Mouse (Mus musculus): ENCODE results near the gene Ppp1r12b. TPM values are rescaled to one million over a fixed set of nuclear protein-coding genes. Genes with fewer than 3 reads are reported as not detected.
"Not testable (repeated sequence)": the region's sequence is repeated elsewhere in the genome, so short reads cannot be mapped to it uniquely, and the experiment has no call there.

Ppp1r12b gene
- polyA plus RNA-seq, 1 experiment from 2014 or later: 9.4 TPM

DNA sequence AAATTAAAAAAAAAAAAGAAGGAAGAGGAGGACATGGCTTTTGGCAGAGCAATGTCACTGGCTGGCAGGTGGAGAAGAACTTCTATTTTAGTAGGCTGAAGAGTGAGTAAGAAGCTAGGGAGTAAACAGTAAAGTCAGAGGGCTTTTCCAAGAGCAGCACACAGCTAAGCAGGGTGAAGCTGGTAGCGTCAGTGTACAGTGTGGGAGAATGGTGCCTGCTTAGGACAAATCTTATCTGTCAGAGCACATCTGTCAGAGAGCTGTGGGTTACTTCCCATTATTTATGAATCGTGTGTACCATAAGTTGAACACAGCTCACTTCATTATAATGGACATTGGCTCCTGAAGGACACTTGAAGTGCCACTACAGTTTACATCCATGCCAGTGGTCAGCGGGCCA, 102.9 kb downstream of the Ppp1r12b start:
- DNase-seq (ENCODE audit: low spot score) (no peak), ATAC-seq (no peak)
- Histone ChIP-seq H3K27ac (ENCODE audit: low read depth, low read length) (no peak overlapping the region), H3K27me3 (replicated peaks; ENCODE audit: control insufficient read depth, insufficient read depth, low read length) (no peaks in the 10 kb centered on the region), H3K9me3 (replicated peaks; ENCODE audit: control insufficient read depth, low read length) (no peaks in the 10 kb centered on the region), H3K36me3 (ENCODE audit: control insufficient read depth, insufficient read depth, low read length) (peaks cover 2% of the 10 kb centered on the region; the same call in 1 of the 2 replicates), H3K4me2 (ENCODE audit: low read length) (no peak overlapping the region), H3K4me3 (ENCODE audit: low read depth, low read length) (no peak overlapping the region), H3K9ac (ENCODE audit: low read length) (no peak overlapping the region), H3K4me1 (ENCODE audit: control insufficient read depth, insufficient read depth, low read length) (no peaks in the 10 kb centered on the region)
- 97% methylated on average over 3 of the region's 3 CpGs for WGBS

- Histone ChIP-seq H3K4me1 (ENCODE audit: control insufficient read depth, insufficient read depth, low read length) (no peaks in the 10 kb centered on the region), H3K27ac (ENCODE audit: low read depth, low read length) (no peak overlapping the region), H3K36me3 (ENCODE audit: control insufficient read depth, insufficient read depth, low read length) (no peaks in the 10 kb centered on the region; the same call in 1 of the 2 replicates), H3K4me3 (ENCODE audit: low read depth, low read length) (no peak overlapping the region), H3K27me3 (replicated peaks; ENCODE audit: control insufficient read depth, insufficient read depth, low read length) (no peaks in the 10 kb centered on the region), H3K9ac (ENCODE audit: low read length) (no peak overlapping the region), H3K4me2 (ENCODE audit: low read length) (no peak overlapping the region), H3K9me3 (replicated peaks; ENCODE audit: control insufficient read depth, low read length) (no peaks in the 10 kb centered on the region)
- 87% methylated on average over 5 of the region's 5 CpGs for WGBS
- no peak for ATAC-seq
- DNase-seq (ENCODE audit: low spot score): no peak
Measured at GRCm38 (mm10) chr1:134851211-134851610, 104.5 kb downstream of the Ppp1r12b start.

DNA sequence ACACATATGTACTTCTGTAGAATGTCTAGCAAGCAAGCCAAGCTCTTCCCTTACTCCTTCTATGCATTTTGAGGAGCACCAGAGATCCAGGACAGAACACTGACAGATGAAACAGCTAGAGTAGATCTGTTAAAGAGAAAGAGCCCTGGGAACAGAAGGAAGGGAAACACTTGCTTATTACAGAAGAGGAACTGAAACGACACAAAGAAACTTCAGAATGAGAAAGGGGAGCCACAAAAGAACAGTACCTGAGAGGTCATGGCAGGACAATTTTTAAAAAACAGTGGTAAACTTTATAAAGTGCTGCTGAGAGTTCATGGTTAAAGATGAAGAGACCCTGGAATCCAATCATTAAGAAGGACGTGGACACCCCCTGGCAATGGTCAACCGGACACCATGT, 105.4 kb downstream of the Ppp1r12b start:
- 90% methylated on average over 3 of the region's 3 CpGs for WGBS
- H3K27ac ChIP-seq (ENCODE audit: low read depth, low read length): no peak overlapping the region
- no peak overlapping the region for H3K4me2 ChIP-seq (ENCODE audit: low read length)
- no peaks in the 10 kb centered on the region; the same call in 1 of the 2 replicates for H3K36me3 ChIP-seq (ENCODE audit: control insufficient read depth, insufficient read depth, low read length)
- H3K27me3 ChIP-seq (replicated peaks; ENCODE audit: control insufficient read depth, insufficient read depth, low read length): no peaks in the 10 kb centered on the region
- DNase-seq (ENCODE audit: low spot score) (no peak), ATAC-seq (no peak)
- no peak overlapping the region for H3K4me3 ChIP-seq (ENCODE audit: low read depth, low read length)
- H3K9ac ChIP-seq (ENCODE audit: low read length): no peak overlapping the region
- no peaks in the 10 kb centered on the region for H3K9me3 ChIP-seq (replicated peaks; ENCODE audit: control insufficient read depth, low read length)
- no peaks in the 10 kb centered on the region for H3K4me1 ChIP-seq (ENCODE audit: control insufficient read depth, insufficient read depth, low read length)

DNA sequence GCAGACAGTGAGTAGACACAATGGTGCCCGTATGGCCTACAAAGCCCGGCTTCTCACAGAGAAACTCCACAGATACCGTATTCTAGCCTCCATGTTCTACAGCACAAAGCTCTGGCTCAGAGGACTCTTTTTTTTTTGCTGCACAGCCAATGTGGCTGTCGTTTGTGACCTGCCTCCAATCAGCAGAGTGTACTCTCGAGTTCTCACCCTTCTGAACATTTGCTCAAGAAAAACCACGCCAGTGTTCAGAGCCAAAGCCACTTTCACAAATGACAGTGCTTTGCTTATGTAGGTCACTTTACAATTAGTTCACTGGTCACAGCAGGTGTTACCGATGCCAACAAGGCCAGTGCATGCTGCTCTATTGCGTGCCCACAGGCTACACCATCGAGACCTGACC, 107.9 kb downstream of the Ppp1r12b start:
- no peak overlapping the region for H3K4me2 ChIP-seq (ENCODE audit: low read length)
- DNase-seq (ENCODE audit: low spot score): no peak
- WGBS: 87% methylated on average over 9 of the region's 9 CpGs

GRCm38 (mm10) chr1:134846295-134846988, 109.3 kb downstream of the Ppp1r12b start:
- Histone ChIP-seq H3K9me3 (replicated peaks; ENCODE audit: control insufficient read depth, low read length) (no peaks in the 10 kb centered on the region), H3K4me3 (ENCODE audit: low read depth, low read length) (no peak overlapping the region), H3K4me1 (ENCODE audit: control insufficient read depth, insufficient read depth, low read length) (no peaks in the 10 kb centered on the region), H3K27me3 (replicated peaks; ENCODE audit: control insufficient read depth, insufficient read depth, low read length) (no peaks in the 10 kb centered on the region), H3K9ac (ENCODE audit: low read length) (no peak overlapping the region), H3K36me3 (ENCODE audit: control insufficient read depth, insufficient read depth, low read length) (peaks cover 3% of the 10 kb centered on the region; the same call in 1 of the 2 replicates), H3K4me2 (ENCODE audit: low read length) (no peak overlapping the region), H3K27ac (ENCODE audit: low read depth, low read length) (no peak overlapping the region)
- 81% methylated on average over 10 of the region's 10 CpGs for WGBS
- no peak for DNase-seq (ENCODE audit: low spot score)
- ATAC-seq: no peak

More for the DNA sequence above, 107.9 kb downstream of the Ppp1r12b start:
- Histone ChIP-seq H3K27ac (ENCODE audit: low read depth, low read length) (no peak overlapping the region), H3K27me3 (replicated peaks; ENCODE audit: control insufficient read depth, insufficient read depth, low read length) (no peaks in the 10 kb centered on the region), H3K4me3 (ENCODE audit: low read depth, low read length) (no peak overlapping the region), H3K4me1 (ENCODE audit: control insufficient read depth, insufficient read depth, low read length) (no peaks in the 10 kb centered on the region), H3K9me3 (replicated peaks; ENCODE audit: control insufficient read depth, low read length) (no peaks in the 10 kb centered on the region), H3K36me3 (ENCODE audit: control insufficient read depth, insufficient read depth, low read length) (no peaks in the 10 kb centered on the region; the same call in 1 of the 2 replicates), H3K9ac (ENCODE audit: low read length) (no peak overlapping the region)
- ATAC-seq: no peak

GRCm38 (mm10) chr1:134843369-134843768, 112.4 kb downstream of the Ppp1r12b start:
- 0 out of 2 replicates have a peak, but pooled peaks cover 16% of the 10 kb centered on the region for H3K36me3 ChIP-seq (ENCODE audit: control insufficient read depth, insufficient read depth, low read length)
- H3K9ac ChIP-seq (ENCODE audit: low read length): no peak overlapping the region
- no peak overlapping the region for H3K4me3 ChIP-seq (ENCODE audit: low read depth, low read length)
- ATAC-seq: no peak
- 89% methylated on average over 6 of the region's 6 CpGs for WGBS
- H3K9me3 ChIP-seq (replicated peaks; ENCODE audit: control insufficient read depth, low read length): no peaks in the 10 kb centered on the region
- no peaks in the 10 kb centered on the region for H3K4me1 ChIP-seq (ENCODE audit: control insufficient read depth, insufficient read depth, low read length)
- H3K27ac ChIP-seq (ENCODE audit: low read depth, low read length): no peak overlapping the region
- DNase-seq (ENCODE audit: low spot score): no peak
- H3K27me3 ChIP-seq (replicated peaks; ENCODE audit: control insufficient read depth, insufficient read depth, low read length): no peaks in the 10 kb centered on the region
- H3K4me2 ChIP-seq (ENCODE audit: low read length): no peak overlapping the region

- Histone ChIP-seq H3K27me3 (replicated peaks; ENCODE audit: control insufficient read depth, insufficient read depth, low read length) (no peaks in the 10 kb centered on the region), H3K27ac (ENCODE audit: low read depth, low read length) (no peak overlapping the region), H3K4me3 (ENCODE audit: low read depth, low read length) (no peak overlapping the region), H3K4me2 (ENCODE audit: low read length) (no peak overlapping the region), H3K9ac (ENCODE audit: low read length) (no peak overlapping the region), H3K36me3 (ENCODE audit: control insufficient read depth, insufficient read depth, low read length) (peaks cover 54% of the 10 kb centered on the region), H3K4me1 (ENCODE audit: control insufficient read depth, insufficient read depth, low read length) (no peaks in the 10 kb centered on the region), H3K9me3 (replicated peaks; ENCODE audit: control insufficient read depth, low read length) (no peaks in the 10 kb centered on the region)
- no peak for ATAC-seq
- WGBS: 64% methylated on average over 10 of the region's 10 CpGs
- DNase-seq (ENCODE audit: low spot score): peak; percentile 22
Measured at GRCm38 (mm10) chr1:134836909-134837480, 118.7 kb downstream of the Ppp1r12b start.

DNA sequence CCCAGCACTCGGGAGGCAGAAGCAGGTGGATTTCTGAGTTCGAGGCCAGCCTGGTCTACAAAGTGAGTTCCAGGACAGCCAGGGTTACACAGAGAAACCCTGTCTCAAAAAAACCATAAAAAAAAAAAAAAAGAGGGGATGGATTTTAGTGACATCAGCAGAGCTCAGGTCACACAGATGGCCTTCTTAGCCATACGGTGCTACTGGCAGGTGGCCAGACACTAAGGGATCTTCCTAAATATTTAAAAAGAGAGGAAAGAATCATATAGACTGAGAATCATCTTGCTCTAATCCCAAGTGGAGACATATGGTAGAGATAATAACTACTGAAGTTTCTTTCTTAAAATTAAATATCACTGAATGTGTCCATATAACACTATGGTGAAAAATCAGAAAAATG, 124.9 kb downstream of the Ppp1r12b start:
- peaks cover 26% of the 10 kb centered on the region for H3K36me3 ChIP-seq (ENCODE audit: control insufficient read depth, insufficient read depth, low read length)
- H3K9ac ChIP-seq (ENCODE audit: low read length); ATAC-seq; H3K4me2 ChIP-seq (ENCODE audit: low read length); H3K9me3 ChIP-seq (replicated peaks; ENCODE audit: control insufficient read depth, low read length); H3K4me3 ChIP-seq (ENCODE audit: low read depth, low read length); H3K27ac ChIP-seq (ENCODE audit: low read depth, low read length); H3K27me3 ChIP-seq (replicated peaks; ENCODE audit: control insufficient read depth, insufficient read depth, low read length); H3K4me1 ChIP-seq (ENCODE audit: control insufficient read depth, insufficient read depth, low read length); DNase-seq (ENCODE audit: low spot score): not testable (repeated sequence)
- WGBS: 86% methylated on average over 3 of the region's 3 CpGs

- Histone ChIP-seq H3K27ac (ENCODE audit: low read depth, low read length) (no peak overlapping the region), H3K4me2 (ENCODE audit: low read length) (no peak overlapping the region), H3K36me3 (ENCODE audit: control insufficient read depth, insufficient read depth, low read length) (peaks cover 14% of the 10 kb centered on the region), H3K9ac (ENCODE audit: low read length) (no peak overlapping the region), H3K27me3 (replicated peaks; ENCODE audit: control insufficient read depth, insufficient read depth, low read length) (no peaks in the 10 kb centered on the region), H3K9me3 (replicated peaks; ENCODE audit: control insufficient read depth, low read length) (no peaks in the 10 kb centered on the region), H3K4me1 (ENCODE audit: control insufficient read depth, insufficient read depth, low read length) (no peaks in the 10 kb centered on the region), H3K4me3 (ENCODE audit: low read depth, low read length) (no peak overlapping the region)
- 71% methylated on average over 4 of the region's 4 CpGs for WGBS
- DNase-seq (ENCODE audit: low spot score): peak; percentile 63
- ATAC-seq: no peak
Measured at GRCm38 (mm10) chr1:134829635-134830034, 126.1 kb downstream of the Ppp1r12b start.
